Mouse (Mus musculus) liver, postnatal 0 days (tissue): Measurements from ENCODE around the gene Atad1.

ENCODE experiments used
- CTCF ChIP-seq: sonication (generic); IDR thresholded peaks from 2 replicates; pipeline ENCODE4 v1.5.1; 2016; ENCODE audit warnings: antibody characterized with exemption, low read depth
- EP300 ChIP-seq: IDR thresholded peaks from 2 replicates; pipeline ENCODE4 v1.6.1; 2016; ENCODE audit warnings: antibody characterized with exemption, low read depth, mild to moderate bottlenecking

- TF ChIP-seq CTCF, result peak; percentile 60
- no peak for TF ChIP-seq EP300
Measured at GRCm38 (mm10) chr19:32749425-32749824, 9.8 kb upstream of the Atad1 start.
